Mouse (Mus musculus) ES-Bruce4 (cell line): ENCODE measurements around the gene Gm49395.

Source experiments
- CTCF ChIP-seq: IDR thresholded peaks from one replicate; pipeline ENCODE4 v1.8.1; 2011; ENCODE audit warnings: low read depth, low read length
- POLR2A ChIP-seq: IDR thresholded peaks from one replicate; pipeline ENCODE4 v1.8.1; 2011; ENCODE audit warnings: low read length; ENCODE audit not compliant: insufficient read depth

DNA sequence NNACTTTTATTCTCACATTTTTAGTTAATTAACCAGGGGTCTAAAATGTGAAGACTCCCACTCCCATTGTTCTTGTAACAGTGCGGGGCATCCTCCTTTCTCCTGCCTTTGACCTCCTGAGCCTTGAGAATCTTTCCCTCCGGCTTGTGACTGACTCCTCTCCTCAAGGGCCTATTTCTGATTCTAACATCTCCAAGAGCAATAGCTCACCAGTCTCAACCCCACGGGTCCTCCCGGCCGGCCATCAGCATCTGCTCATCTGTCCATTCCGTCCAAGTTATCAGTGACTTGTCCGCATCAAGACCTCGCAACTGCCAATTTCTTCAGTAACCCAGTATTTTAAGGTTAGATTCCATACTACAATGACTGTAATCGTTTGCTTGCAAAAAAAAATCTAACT, 84.2 kb downstream of the Gm49395 start:
- TF ChIP-seq CTCF, result no peak
- no peak for TF ChIP-seq POLR2A
